Mouse (Mus musculus) yolk sac, embryonic 10.5 days (tissue): ENCODE measurements around the gene Olfr412.

Source experiments
- DNase-seq: peaks from one replicate; pipeline ENCODE4 v3.0.0-alpha.2; 2017; ENCODE audit warnings: low spot score

Olfr412 gene

DNA sequence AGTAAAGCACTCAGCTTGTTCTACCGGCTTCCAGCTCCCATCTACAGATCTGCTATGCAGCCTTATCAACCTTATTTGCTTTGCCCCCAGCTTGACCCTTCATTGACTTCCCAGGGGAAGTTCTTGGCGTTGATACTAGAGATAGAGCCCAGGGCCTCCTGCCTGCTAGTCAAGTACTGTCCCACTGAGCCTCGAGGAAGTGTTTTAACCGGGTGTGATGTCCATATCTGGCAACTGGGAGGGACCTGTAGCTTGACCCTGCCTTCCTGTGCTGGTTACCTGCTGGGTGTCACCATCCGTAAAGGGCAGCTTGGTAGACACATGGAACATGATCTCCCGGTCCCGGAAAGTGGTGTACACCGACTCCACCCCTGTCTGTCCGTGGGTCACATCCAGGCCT, 52.2 kb downstream of the Olfr412 start:
- no peak for DNase-seq

DNA sequence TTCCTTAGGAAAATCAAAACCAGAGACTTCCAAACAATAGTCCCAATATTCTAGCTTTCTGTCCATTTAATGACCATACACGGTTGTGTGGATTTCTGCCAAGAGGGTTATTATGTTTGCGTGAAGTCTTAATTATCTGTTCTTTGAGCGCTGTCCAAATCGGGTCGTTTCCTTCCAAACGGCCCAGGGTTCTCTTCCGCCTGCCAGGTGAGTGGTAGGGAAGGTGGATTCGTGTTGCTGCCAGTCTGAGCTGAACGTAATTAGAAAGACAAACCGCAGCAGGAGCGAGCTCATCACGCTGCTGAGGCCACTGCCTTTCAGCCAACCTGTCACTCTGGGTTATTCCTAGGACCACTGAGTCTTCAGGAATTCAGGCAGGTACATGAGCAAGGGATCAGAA, 53.9 kb downstream of the Olfr412 start:
- no peak for DNase-seq
